Comparison of ENCODE assay signal across 13 mouse cellular contexts in the genomic region with DNA sequence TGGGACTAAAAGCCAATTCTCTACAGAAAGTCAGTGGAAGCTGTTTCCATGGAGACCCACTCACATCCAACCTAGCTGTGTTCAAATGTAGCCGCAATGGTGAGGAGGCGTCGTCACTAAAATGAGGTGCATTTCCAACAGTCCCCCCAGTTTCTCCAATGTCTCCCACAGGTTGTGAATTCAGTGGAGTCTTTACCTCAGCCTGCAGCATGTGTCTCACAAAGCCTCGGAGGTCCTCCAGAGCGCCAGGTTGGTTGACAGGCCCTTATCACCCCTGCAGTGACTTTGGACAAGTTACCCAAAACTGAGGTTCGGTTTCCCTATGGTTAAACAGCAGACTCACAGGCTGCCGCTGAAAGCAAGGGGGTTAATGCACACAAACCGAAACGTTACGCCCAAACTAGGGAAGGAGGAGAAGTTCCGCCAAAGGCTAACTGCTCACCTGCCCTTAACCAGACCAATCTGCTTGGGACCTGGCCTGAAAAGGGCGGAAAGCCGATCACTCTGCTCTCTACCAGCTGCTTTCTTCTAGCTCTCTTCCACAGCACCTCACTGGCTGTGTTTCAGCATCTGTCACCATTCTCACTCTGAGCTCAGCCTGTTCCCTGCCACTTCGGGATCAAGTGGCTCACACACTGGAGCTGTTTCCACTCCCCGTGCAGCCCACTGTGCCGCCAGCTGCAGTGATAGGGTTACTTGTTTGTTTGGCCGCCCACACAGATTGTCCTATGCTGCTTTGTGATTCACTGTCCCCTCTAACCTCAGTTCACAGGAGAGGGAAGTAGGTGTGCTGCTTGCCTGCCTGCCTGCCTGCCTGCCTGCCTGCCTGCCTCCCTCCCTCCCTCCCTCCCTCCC. TPM values are rescaled to one million over a fixed set of nuclear protein-coding genes. Genes with fewer than 3 reads are reported as not detected.
DNase-seq lines count a peak whose midpoint lies in the region; ATAC-seq lines count a peak whose summit lies in the region.
"Had no signal": no experiment of that assay in that cellular context is flagged by ENCODE, and none has a peak within 500 bp of the region (broad histone marks: within the 10 kb centered on the region; RNA-seq: fewer than 3 reads in every experiment).

No protein-coding gene starts in this region.

- no peaks in the 10 kb centered on the region; the same call in 1 of the 2 replicates for H3K4me1 ChIP-seq in liver, embryonic 11.5 days (replicated peaks; ENCODE audit: control insufficient read depth, insufficient read depth, low read length)
- H3K4me1 ChIP-seq in stomach, embryonic 16.5 days (ENCODE audit: control insufficient read depth, insufficient read depth, low read length) = 0 out of 2 replicates have a peak, but pooled peaks cover 11% of the 10 kb centered on the region
- H3K4me1 ChIP-seq in intestine, embryonic 15.5 days (replicated peaks) = peaks cover 3% of the 10 kb centered on the region; the same call in 1 of the 2 replicates

- DNase-seq in frontal cortex, adult 2 months (ENCODE audit: extremely low spot score in 1 of 2, low spot score in 1 of 2) = peak; percentile 52 to 71
- no peak for DNase-seq in frontal cortex, postnatal 14 days (ENCODE audit: low spot score in 2 of 2)
- no peak for DNase-seq in liver, embryonic 11.5 days (ENCODE audit: low spot score)
- no peak for DNase-seq in liver
- DNase-seq in layer of hippocampus, adult 8-10 months (ENCODE audit: low spot score in 2 of 2) = peak; percentile 44 to 58
- DNase-seq in adrenal gland, postnatal 10 days = no peak
- DNase-seq: adrenal gland, postnatal 36 days; midbrain, embryonic 14.5 days had no signal

- peaks cover 28% of the 10 kb centered on the region for H3K27me3 ChIP-seq in liver, embryonic 11.5 days (replicated peaks; ENCODE audit: control insufficient read depth, insufficient read depth, low read length)
- no peaks in the 10 kb centered on the region for H3K27me3 ChIP-seq in stomach, embryonic 16.5 days (ENCODE audit: control insufficient read depth, insufficient read depth, low read length)
- H3K27me3 ChIP-seq in intestine, embryonic 15.5 days (replicated peaks) = peaks cover 11% of the 10 kb centered on the region

- WGBS in liver, embryonic 11.5 days = 21% methylated on average over 17 of the region's 17 CpGs
- 30% methylated on average over 17 of the region's 17 CpGs for WGBS in stomach, embryonic 16.5 days
- 30% methylated on average over 17 of the region's 17 CpGs for WGBS in intestine, embryonic 15.5 days

- no peak for ATAC-seq in liver, embryonic 11.5 days (replicated peaks; ENCODE audit: low FRiP score)
- ATAC-seq in stomach, embryonic 16.5 days (ENCODE audit: insufficient read depth, low FRiP score) = no peak
- no peak for ATAC-seq in intestine, embryonic 15.5 days

- no peaks in the 10 kb centered on the region for H3K36me3 ChIP-seq in liver, embryonic 11.5 days (ENCODE audit: control insufficient read depth, insufficient read depth, low read length)
- no peaks in the 10 kb centered on the region for H3K36me3 ChIP-seq in stomach, embryonic 16.5 days (ENCODE audit: control insufficient read depth, insufficient read depth, low read length)
- H3K36me3 ChIP-seq in intestine, embryonic 15.5 days = no peaks in the 10 kb centered on the region
- H3K36me3 ChIP-seq: hindbrain, embryonic 13.5 days; limb, embryonic 15.5 days had no signal

- no peak overlapping the region for H3K4me3 ChIP-seq in liver, embryonic 11.5 days (ENCODE audit: low read depth, low read length)
- H3K4me3 ChIP-seq in stomach, embryonic 16.5 days (replicated peaks; ENCODE audit: low read length) = no peak overlapping the region
- no peak overlapping the region for H3K4me3 ChIP-seq in intestine, embryonic 15.5 days (replicated peaks)
- H3K4me3 ChIP-seq: hindbrain, embryonic 13.5 days; limb, embryonic 15.5 days had no signal

- no peaks in the 10 kb centered on the region for H3K9me3 ChIP-seq in liver, embryonic 11.5 days (ENCODE audit: control insufficient read depth, low read length)
- H3K9me3 ChIP-seq in stomach, embryonic 16.5 days (replicated peaks; ENCODE audit: control insufficient read depth, low read length) = no peaks in the 10 kb centered on the region
- no peaks in the 10 kb centered on the region for H3K9me3 ChIP-seq in intestine, embryonic 15.5 days
- H3K9me3 ChIP-seq: hindbrain, embryonic 13.5 days; limb, embryonic 15.5 days had no signal

- H3K27ac ChIP-seq in liver, embryonic 11.5 days (ENCODE audit: low read depth, low read length) = no peak overlapping the region
- H3K27ac ChIP-seq in stomach, embryonic 16.5 days (ENCODE audit: low read length) = no peak overlapping the region
- no peak overlapping the region for H3K27ac ChIP-seq in intestine, embryonic 15.5 days
- H3K27ac ChIP-seq: hindbrain, embryonic 13.5 days; limb, embryonic 15.5 days had no signal

- H3K4me2 ChIP-seq in liver, embryonic 11.5 days = peak overlapping the region; percentile 21
- H3K4me2 ChIP-seq in stomach, embryonic 16.5 days (ENCODE audit: low read depth, low read length) = no peak overlapping the region
- H3K4me2 ChIP-seq in intestine, embryonic 15.5 days (replicated peaks) = no peak overlapping the region
- H3K4me2 ChIP-seq: limb, embryonic 15.5 days had no signal

- no peak overlapping the region for H3K9ac ChIP-seq in liver, embryonic 11.5 days (ENCODE audit: low read depth, low read length)
- H3K9ac ChIP-seq in stomach, embryonic 16.5 days (ENCODE audit: low read length) = peak overlapping the region; percentile 40; the same call in 1 of the 2 replicates
- no peak overlapping the region for H3K9ac ChIP-seq in intestine, embryonic 15.5 days
- H3K9ac ChIP-seq: hindbrain, embryonic 13.5 days; limb, embryonic 15.5 days had no signal

RNA-seq across cellular contexts. Expression of a gene that starts 1.6 kb away (rescaled TPM):
- 46.4 and 50.4 TPM in 2 replicates for polyA plus RNA-seq in frontal cortex, adult 2 months (2012; rRNA removed)
- polyA plus RNA-seq in liver, embryonic 11.5 days (2014; fragmentation: Nextera tagmentation; extraction: Ambion mirVana) = 11.9 and 15.0 TPM in 2 replicates
- total RNA-seq in layer of hippocampus, adult 8-10 months (2022) = 10 to 100 TPM; 59.0 to 78.0 (median 67.0) TPM
- 28.3 and 34.6 TPM in 2 replicates for polyA plus RNA-seq in stomach, embryonic 16.5 days (2015; fragmentation: Nextera tagmentation; extraction: Ambion mirVana)
- polyA plus RNA-seq in intestine, embryonic 15.5 days (2015; fragmentation: Nextera tagmentation; extraction: Ambion mirVana) = 13.5 and 14.0 TPM in 2 replicates
- total RNA-seq in adrenal gland, postnatal 10 days (2021) = 10 to 100 TPM; 39.2 to 40.2 TPM

RNA-seq across cellular contexts. Expression of a gene that starts 6.7 kb away (rescaled TPM):
- polyA plus RNA-seq in frontal cortex, adult 2 months (2012; rRNA removed) = 0.08 TPM in 2 replicates
- 0.73 and 0.79 TPM in 2 replicates for polyA plus RNA-seq in liver, embryonic 11.5 days (2014; fragmentation: Nextera tagmentation; extraction: Ambion mirVana)
- not detected for total RNA-seq in layer of hippocampus, adult 8-10 months (2022)
- polyA plus RNA-seq in stomach, embryonic 16.5 days (2015; fragmentation: Nextera tagmentation; extraction: Ambion mirVana) = 2.3 and 3.0 TPM in 2 replicates
- 1.1 and 1.2 TPM in 2 replicates for polyA plus RNA-seq in intestine, embryonic 15.5 days (2015; fragmentation: Nextera tagmentation; extraction: Ambion mirVana)
- total RNA-seq in adrenal gland, postnatal 10 days (2021) = 1 to 10 TPM; 4.2 to 7.8 TPM

RNA-seq across cellular contexts. Expression of a gene that starts 44.0 kb away (rescaled TPM):
- polyA plus RNA-seq in frontal cortex, adult 2 months (2012; rRNA removed) = not detected in 2 replicates
- not detected in 2 replicates for polyA plus RNA-seq in liver, embryonic 11.5 days (2014; fragmentation: Nextera tagmentation; extraction: Ambion mirVana)
- under 1 TPM in 1 of 4 experiments, not detected in 3; 0.71 TPM for total RNA-seq in layer of hippocampus, adult 8-10 months (2022)
- not detected in 2 replicates for polyA plus RNA-seq in stomach, embryonic 16.5 days (2015; fragmentation: Nextera tagmentation; extraction: Ambion mirVana)
- not detected in 2 replicates for polyA plus RNA-seq in intestine, embryonic 15.5 days (2015; fragmentation: Nextera tagmentation; extraction: Ambion mirVana)
- not detected for total RNA-seq in adrenal gland, postnatal 10 days (2021)
- total RNA-seq: adrenal gland, postnatal 36 days had no signal
- polyA plus RNA-seq: embryonic facial prominence, embryonic 11.5 days; limb, embryonic 15.5 days; midbrain, embryonic 14.5 days had no signal

Comparison
In these comparisons a context has a peak if more than half of its experiments do, and no peak if none do; other contexts are left out.
1. DNase-seq: peak in frontal cortex, adult 2 months (2 of 2) and layer of hippocampus, adult 8-10 months (2 of 2); none in frontal cortex, postnatal 14 days (0 of 2), liver, embryonic 11.5 days (single experiment), liver (single experiment) and adrenal gland, postnatal 10 days (single experiment).